Mouse (Mus musculus): ENCODE measurements around the gene Nfkbid. TPM values are rescaled to one million over a fixed set of nuclear protein-coding genes. Genes with fewer than 3 reads are reported as not detected.
"Not testable (repeated sequence)": the region's sequence is repeated elsewhere in the genome, so short reads cannot be mapped to it uniquely, and the experiment has no call there.

The Nfkbid gene
- polyA plus RNA-seq, 1 experiment from 2014 or later = 1.8 TPM

GRCm38 (mm10) chr7:30459484-30459883 is 38.0 kb downstream of the Nfkbid start:
- H3K27me3 ChIP-seq (replicated peaks; ENCODE audit: control insufficient read depth, insufficient read depth, low read length) = peaks cover 95% of the 10 kb centered on the region
- ATAC-seq (replicated peaks; ENCODE audit: low FRiP score) (no peak), DNase-seq (ENCODE audit: low spot score) (no peak)
- no peak overlapping the region for H3K27ac ChIP-seq (ENCODE audit: low read depth, low read length)
- no peak overlapping the region for H3K9ac ChIP-seq (ENCODE audit: low read depth, low read length)
- H3K9me3 ChIP-seq (ENCODE audit: control insufficient read depth, low read length) = no peaks in the 10 kb centered on the region
- H3K4me2 ChIP-seq = no peak overlapping the region
- WGBS = 41% methylated on average over 6 of the region's 6 CpGs
- H3K36me3 ChIP-seq (ENCODE audit: control insufficient read depth, insufficient read depth, low read length) = no peaks in the 10 kb centered on the region
- no peaks in the 10 kb centered on the region; the same call in 1 of the 2 replicates for H3K4me1 ChIP-seq (replicated peaks; ENCODE audit: control insufficient read depth, insufficient read depth, low read length)
- no peak overlapping the region for H3K4me3 ChIP-seq (ENCODE audit: low read depth, low read length)

GRCm38 (mm10) chr7:30463568-30463967 is 42.0 kb downstream of the Nfkbid start:
- H3K4me1 ChIP-seq (replicated peaks; ENCODE audit: control insufficient read depth, insufficient read depth, low read length) = 0 out of 2 replicates have a peak, but pooled peaks cover 3% of the 10 kb centered on the region
- H3K9ac ChIP-seq (ENCODE audit: low read depth, low read length) = no peak overlapping the region
- 33% methylated on average over 7 of the region's 7 CpGs for WGBS
- no peak overlapping the region for H3K27ac ChIP-seq (ENCODE audit: low read depth, low read length)
- DNase-seq (ENCODE audit: low spot score) (no peak), ATAC-seq (replicated peaks; ENCODE audit: low FRiP score) (no peak)
- H3K27me3 ChIP-seq (replicated peaks; ENCODE audit: control insufficient read depth, insufficient read depth, low read length) = peaks cover 92% of the 10 kb centered on the region
- H3K36me3 ChIP-seq (ENCODE audit: control insufficient read depth, insufficient read depth, low read length) = no peaks in the 10 kb centered on the region
- H3K4me3 ChIP-seq (ENCODE audit: low read depth, low read length) = no peak overlapping the region
- no peak overlapping the region for H3K4me2 ChIP-seq
- H3K9me3 ChIP-seq (ENCODE audit: control insufficient read depth, low read length) = no peaks in the 10 kb centered on the region

- ATAC-seq (replicated peaks; ENCODE audit: low FRiP score) = no peak
- 0 out of 2 replicates have a peak, but pooled peaks cover 3% of the 10 kb centered on the region for H3K4me1 ChIP-seq (replicated peaks; ENCODE audit: control insufficient read depth, insufficient read depth, low read length)
- WGBS = 18% methylated on average over 4 of the region's 4 CpGs
Observed at GRCm38 (mm10) chr7:30463996-30464395, 42.5 kb downstream of the Nfkbid start.

GRCm38 (mm10) chr7:30464816-30465300 is 43.3 kb downstream of the Nfkbid start:
- no peaks in the 10 kb centered on the region for H3K36me3 ChIP-seq (ENCODE audit: control insufficient read depth, insufficient read depth, low read length)
- H3K27ac ChIP-seq (ENCODE audit: low read depth, low read length) = no peak overlapping the region
- DNase-seq (ENCODE audit: low spot score) (no peak), ATAC-seq (replicated peaks; ENCODE audit: low FRiP score) (no peak)
- no peak overlapping the region for H3K4me2 ChIP-seq
- no peaks in the 10 kb centered on the region for H3K9me3 ChIP-seq (ENCODE audit: control insufficient read depth, low read length)
- 0 out of 2 replicates have a peak, but pooled peaks cover 3% of the 10 kb centered on the region for H3K4me1 ChIP-seq (replicated peaks; ENCODE audit: control insufficient read depth, insufficient read depth, low read length)
- WGBS = 16% methylated on average over 6 of the region's 6 CpGs
- H3K4me3 ChIP-seq (ENCODE audit: low read depth, low read length) = no peak overlapping the region
- H3K9ac ChIP-seq (ENCODE audit: low read depth, low read length) = no peak overlapping the region
- H3K27me3 ChIP-seq (replicated peaks; ENCODE audit: control insufficient read depth, insufficient read depth, low read length) = peaks cover 81% of the 10 kb centered on the region

More at GRCm38 (mm10) chr7:30463996-30464395, 42.5 kb downstream of the Nfkbid start:
- no peak overlapping the region for H3K9ac ChIP-seq (ENCODE audit: low read depth, low read length)
- no peak overlapping the region for H3K27ac ChIP-seq (ENCODE audit: low read depth, low read length)
- H3K4me2 ChIP-seq = no peak overlapping the region
- H3K36me3 ChIP-seq (ENCODE audit: control insufficient read depth, insufficient read depth, low read length) = no peaks in the 10 kb centered on the region
- no peak overlapping the region for H3K4me3 ChIP-seq (ENCODE audit: low read depth, low read length)
- H3K9me3 ChIP-seq (ENCODE audit: control insufficient read depth, low read length) = no peaks in the 10 kb centered on the region
- H3K27me3 ChIP-seq (replicated peaks; ENCODE audit: control insufficient read depth, insufficient read depth, low read length) = peaks cover 90% of the 10 kb centered on the region
- DNase-seq (ENCODE audit: low spot score) = no peak

GRCm38 (mm10) chr7:30472411-30472810 is 50.9 kb downstream of the Nfkbid start:
- no peaks in the 10 kb centered on the region for H3K9me3 ChIP-seq (ENCODE audit: control insufficient read depth, low read length)
- no peaks in the 10 kb centered on the region for H3K36me3 ChIP-seq (ENCODE audit: control insufficient read depth, insufficient read depth, low read length)
- H3K4me1 ChIP-seq (replicated peaks; ENCODE audit: control insufficient read depth, insufficient read depth, low read length) = no peaks in the 10 kb centered on the region
- no peak for ATAC-seq (replicated peaks; ENCODE audit: low FRiP score)
- peaks cover 11% of the 10 kb centered on the region for H3K27me3 ChIP-seq (replicated peaks; ENCODE audit: control insufficient read depth, insufficient read depth, low read length)
- DNase-seq (ENCODE audit: low spot score) = no peak
- H3K27ac ChIP-seq (ENCODE audit: low read depth, low read length) = no peak overlapping the region
- no peak overlapping the region for H3K4me2 ChIP-seq
- 40% methylated on average over 5 of the region's 5 CpGs for WGBS
- H3K4me3 ChIP-seq (ENCODE audit: low read depth, low read length) = no peak overlapping the region
- no peak overlapping the region for H3K9ac ChIP-seq (ENCODE audit: low read depth, low read length)

- 0 out of 2 replicates have a peak overlapping the region, but pooled peaks have one; percentile 57 for H3K27ac ChIP-seq (ENCODE audit: low read depth, low read length)
- DNase-seq (ENCODE audit: low spot score) = no peak
- no peak overlapping the region for H3K9ac ChIP-seq (ENCODE audit: low read depth, low read length)
- no peaks in the 10 kb centered on the region for H3K9me3 ChIP-seq (ENCODE audit: control insufficient read depth, low read length)
- no peak overlapping the region for H3K4me2 ChIP-seq
- ATAC-seq (replicated peaks; ENCODE audit: low FRiP score) = peak; percentile 40; the same call in 1 of the 2 replicates
- no peaks in the 10 kb centered on the region for H3K36me3 ChIP-seq (ENCODE audit: control insufficient read depth, insufficient read depth, low read length)
- 50% methylated on average over 4 of the region's 4 CpGs for WGBS
- no peaks in the 10 kb centered on the region for H3K4me1 ChIP-seq (replicated peaks; ENCODE audit: control insufficient read depth, insufficient read depth, low read length)
- H3K4me3 ChIP-seq (ENCODE audit: low read depth, low read length) = no peak overlapping the region
- no peaks in the 10 kb centered on the region for H3K27me3 ChIP-seq (replicated peaks; ENCODE audit: control insufficient read depth, insufficient read depth, low read length)
Observed at GRCm38 (mm10) chr7:30474999-30475398, 53.5 kb downstream of the Nfkbid start.

- not testable (repeated sequence) for H3K36me3 ChIP-seq (ENCODE audit: control insufficient read depth, insufficient read depth, low read length); H3K4me3 ChIP-seq (ENCODE audit: low read depth, low read length); H3K4me2 ChIP-seq; ATAC-seq (replicated peaks; ENCODE audit: low FRiP score); H3K27ac ChIP-seq (ENCODE audit: low read depth, low read length); DNase-seq (ENCODE audit: low spot score); H3K27me3 ChIP-seq (replicated peaks; ENCODE audit: control insufficient read depth, insufficient read depth, low read length); H3K9me3 ChIP-seq (ENCODE audit: control insufficient read depth, low read length); H3K4me1 ChIP-seq (replicated peaks; ENCODE audit: control insufficient read depth, insufficient read depth, low read length); H3K9ac ChIP-seq (ENCODE audit: low read depth, low read length)
- WGBS = 81% methylated on average over 7 of the region's 7 CpGs
Observed at GRCm38 (mm10) chr7:30476136-30476535, 54.6 kb downstream of the Nfkbid start.

GRCm38 (mm10) chr7:30477415-30478381 is 56.2 kb downstream of the Nfkbid start:
- no peak overlapping the region for H3K9ac ChIP-seq (ENCODE audit: low read depth, low read length)
- H3K27me3 ChIP-seq (replicated peaks; ENCODE audit: control insufficient read depth, insufficient read depth, low read length) = peaks cover 4% of the 10 kb centered on the region; the same call in 1 of the 2 replicates
- peak overlapping the region; percentile 45 for H3K4me2 ChIP-seq
- DNase-seq (ENCODE audit: low spot score) (no peak), ATAC-seq (replicated peaks; ENCODE audit: low FRiP score) (0 out of 2 replicates have a peak, but pooled peaks have one; percentile 26)
- no peaks in the 10 kb centered on the region for H3K36me3 ChIP-seq (ENCODE audit: control insufficient read depth, insufficient read depth, low read length)
- WGBS = 12% methylated on average over 32 of the region's 32 CpGs
- no peaks in the 10 kb centered on the region for H3K9me3 ChIP-seq (ENCODE audit: control insufficient read depth, low read length)
- no peaks in the 10 kb centered on the region for H3K4me1 ChIP-seq (replicated peaks; ENCODE audit: control insufficient read depth, insufficient read depth, low read length)
- H3K4me3 ChIP-seq (ENCODE audit: low read depth, low read length) = 0 out of 2 replicates have a peak overlapping the region, but pooled peaks have one; percentile 6
- H3K27ac ChIP-seq (ENCODE audit: low read depth, low read length) = no peak overlapping the region
